Mouse (Mus musculus) layer of hippocampus, postnatal 14 days (tissue): Measurements from ENCODE around the gene Tmem89. TPM values are rescaled to one million over a fixed set of nuclear protein-coding genes. Genes with fewer than 3 reads are reported as not detected.

ENCODE experiments used
- DNase-seq, 2 experiments: peaks; one replicate each; pipeline ENCODE4 v3.0.0; 2021 to 2022; ENCODE audit warnings: low spot score in 2 of 2, mixed read lengths in 1 of 2
- long read RNA-seq, 2 experiments: library from polyadenylated mRNA; stranded (forward); transcript quantifications; one replicate each; pipeline ENCODE4 v2.0.0; 2021
- total RNA-seq, 2 experiments: library from RNA; stranded (reverse); gene quantifications; 2 replicates each; pipeline ENCODE4 v1.2.3; 2021

Gene Tmem89
- under 1 TPM; 0.37 to 0.43 TPM for total RNA-seq
- long read RNA-seq, experiment 1: 0 reads
- long read RNA-seq, experiment 2: 0 reads

DNA sequence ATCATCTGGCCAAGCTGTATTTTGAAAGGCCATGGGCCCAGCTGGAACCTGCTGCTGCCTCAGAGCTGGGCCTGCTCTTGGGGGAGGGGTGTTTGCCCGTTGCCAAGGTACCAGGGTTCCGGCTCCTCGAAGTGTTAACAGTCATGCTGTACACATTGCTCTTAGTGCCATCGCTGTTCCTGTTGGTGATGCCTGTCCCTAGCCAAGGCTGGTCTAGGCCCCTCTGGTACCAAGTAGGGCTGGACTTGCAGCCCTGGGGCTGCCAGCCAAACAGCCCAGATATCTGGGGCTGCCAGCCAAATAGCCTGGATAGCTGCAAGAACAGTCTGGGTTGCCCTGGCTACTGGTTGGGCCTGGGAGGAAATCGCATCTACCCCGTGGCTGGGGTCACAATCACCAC is at the start of gene Tmem89:
TSS of gene Tmem89 (plus strand) at position 129 of the 400 bp plus-strand sequence.
- peak; percentile 66 to 80 for DNase-seq

DNA sequence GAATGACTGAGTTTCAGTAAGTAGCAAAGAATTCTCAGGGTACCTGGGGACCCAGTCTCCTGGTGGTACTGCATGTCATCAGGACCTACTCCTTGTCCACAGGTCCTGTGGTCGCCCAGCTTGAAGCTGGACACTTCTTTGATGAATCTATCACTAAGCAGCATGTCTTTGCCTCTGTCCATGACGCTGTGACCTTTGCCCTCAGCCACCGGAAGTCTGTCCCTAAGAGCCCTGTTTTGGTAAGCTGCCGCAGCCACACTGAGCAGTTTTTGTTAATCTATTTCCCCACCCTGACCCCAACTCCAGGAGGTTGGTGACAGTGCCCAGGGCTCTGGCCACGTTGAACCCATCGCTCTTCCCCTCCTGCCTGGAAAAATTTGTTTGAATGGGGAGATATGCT is 2.1 kb upstream of the Tmem89 start:
- no peak for DNase-seq

DNA sequence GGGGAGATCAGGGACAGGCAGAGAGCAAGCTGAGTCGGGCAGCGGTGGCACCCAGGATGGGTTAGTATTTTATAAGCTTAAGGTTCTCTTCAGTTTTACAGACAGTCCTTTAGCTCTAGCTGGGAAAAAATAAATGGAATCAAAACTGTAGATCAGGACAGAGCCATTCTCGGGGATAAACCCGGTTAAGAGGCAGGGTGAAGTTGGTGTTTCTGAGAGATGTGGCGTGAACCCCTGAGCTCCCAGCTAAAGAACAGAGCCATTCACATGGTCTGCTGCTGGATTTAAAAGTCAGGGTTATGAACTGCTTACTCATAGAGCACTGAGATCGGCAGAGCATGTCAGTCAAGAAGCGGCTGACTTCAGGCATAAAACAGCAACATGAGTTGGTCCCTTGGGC is 1.3 kb upstream of the Tmem89 start:
- no peak for DNase-seq

GRCm38 (mm10) chr9:108913621-108914020 is 798 bp upstream of the Tmem89 start:
- DNase-seq: peak; percentile 19 to 57

- no peak for DNase-seq
Measured at GRCm38 (mm10) chr9:108925897-108926296, 11.5 kb downstream of the Tmem89 start.

DNA sequence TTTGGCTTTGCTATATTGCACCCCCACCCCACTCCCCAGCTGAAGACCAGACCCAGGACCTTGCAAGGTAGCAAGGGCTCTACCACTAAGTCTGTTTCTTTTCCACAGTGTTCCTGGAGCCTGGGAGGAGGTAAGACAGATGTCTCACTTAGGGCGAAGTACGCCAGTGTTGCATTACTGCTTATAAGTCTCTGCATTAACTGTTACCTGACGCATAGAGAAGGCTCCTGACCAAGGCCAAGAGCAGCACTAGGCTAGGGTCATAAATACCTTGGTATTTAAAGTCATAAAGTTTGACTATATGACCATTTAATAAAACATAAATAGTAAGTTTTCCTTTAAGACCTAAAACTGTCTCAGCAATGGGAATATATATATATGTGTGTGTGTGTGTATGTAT is 14.0 kb downstream of the Tmem89 start:
- no peak for DNase-seq

- no peak for DNase-seq
Measured at GRCm38 (mm10) chr9:108935991-108936390, 21.6 kb downstream of the Tmem89 start.

DNA sequence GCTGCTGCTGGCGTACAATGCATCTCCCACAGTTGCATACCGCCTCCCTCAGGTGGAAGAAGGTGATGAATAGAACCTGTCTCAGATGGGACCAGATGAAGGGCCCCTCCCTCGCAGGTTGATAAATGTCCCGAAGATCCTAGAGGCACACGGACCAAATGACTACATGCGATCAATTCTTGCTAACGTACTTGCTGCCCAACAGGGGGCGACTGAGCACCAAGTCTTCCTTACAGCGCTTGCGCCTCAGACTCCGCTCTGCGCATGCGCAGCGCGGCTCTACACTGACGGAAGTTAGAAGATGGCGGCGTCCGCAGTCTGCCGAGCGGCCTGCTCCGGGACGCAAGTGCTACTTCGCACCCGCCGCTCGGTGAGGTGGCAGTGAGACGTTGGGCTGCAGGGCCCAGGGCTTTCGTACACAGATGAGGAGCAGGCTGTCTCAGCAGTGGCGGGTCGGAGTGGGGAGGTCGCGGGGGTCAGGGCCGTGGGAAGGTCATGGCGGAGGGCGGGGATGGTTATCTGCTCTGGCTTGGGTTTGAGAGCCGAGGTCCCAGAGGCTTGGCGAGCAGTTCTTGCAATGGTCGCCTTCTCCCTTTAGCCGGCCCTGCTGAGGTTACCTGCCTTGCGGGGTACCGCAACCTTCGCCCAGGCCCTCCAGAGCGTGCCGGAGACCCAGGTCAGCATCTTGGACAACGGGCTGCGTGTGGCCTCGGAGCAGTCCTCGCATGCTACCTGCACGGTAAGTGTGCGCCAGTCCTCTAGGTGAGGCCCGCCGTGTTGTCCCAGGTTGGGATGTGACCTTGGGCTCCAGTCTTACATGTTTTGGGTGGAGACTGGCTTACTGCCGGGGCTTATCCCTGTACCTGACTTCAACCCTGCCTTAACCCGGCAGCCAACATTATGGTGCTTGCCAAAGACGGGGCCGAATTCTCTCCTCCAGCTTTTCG is 22.3 kb downstream of the Tmem89 start, which contains the start of gene Uqcrc1:
TSS of gene Uqcrc1 (plus strand) at position 216 of the 947 bp plus-strand sequence.
- peak; percentile 96 for DNase-seq

- DNase-seq: no peak
Measured at GRCm38 (mm10) chr9:108945111-108945510, 30.7 kb downstream of the Tmem89 start.

DNA sequence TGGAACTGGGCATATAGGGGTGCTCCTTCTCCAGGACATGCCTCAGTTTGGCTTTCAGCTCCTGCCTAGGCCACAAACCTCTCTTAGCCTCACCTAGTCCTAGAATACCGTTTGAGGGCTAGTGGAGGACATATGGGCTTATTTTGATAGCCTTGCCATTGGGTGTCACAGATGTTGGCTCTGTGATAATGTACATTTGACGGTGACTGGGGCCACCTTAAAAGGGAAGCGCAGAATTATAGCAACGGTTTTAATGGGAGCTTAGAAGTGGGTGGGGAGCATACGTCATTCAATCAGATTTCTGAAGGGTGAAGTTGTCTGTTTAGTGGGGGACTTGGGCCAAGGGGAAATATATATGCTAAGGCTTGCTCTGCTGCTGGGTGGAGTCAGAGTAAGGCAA is 31.2 kb downstream of the Tmem89 start:
- DNase-seq: no peak

GRCm38 (mm10) chr9:108949231-108949966 is 35.0 kb downstream of the Tmem89 start:
- DNase-seq: no peak

DNA sequence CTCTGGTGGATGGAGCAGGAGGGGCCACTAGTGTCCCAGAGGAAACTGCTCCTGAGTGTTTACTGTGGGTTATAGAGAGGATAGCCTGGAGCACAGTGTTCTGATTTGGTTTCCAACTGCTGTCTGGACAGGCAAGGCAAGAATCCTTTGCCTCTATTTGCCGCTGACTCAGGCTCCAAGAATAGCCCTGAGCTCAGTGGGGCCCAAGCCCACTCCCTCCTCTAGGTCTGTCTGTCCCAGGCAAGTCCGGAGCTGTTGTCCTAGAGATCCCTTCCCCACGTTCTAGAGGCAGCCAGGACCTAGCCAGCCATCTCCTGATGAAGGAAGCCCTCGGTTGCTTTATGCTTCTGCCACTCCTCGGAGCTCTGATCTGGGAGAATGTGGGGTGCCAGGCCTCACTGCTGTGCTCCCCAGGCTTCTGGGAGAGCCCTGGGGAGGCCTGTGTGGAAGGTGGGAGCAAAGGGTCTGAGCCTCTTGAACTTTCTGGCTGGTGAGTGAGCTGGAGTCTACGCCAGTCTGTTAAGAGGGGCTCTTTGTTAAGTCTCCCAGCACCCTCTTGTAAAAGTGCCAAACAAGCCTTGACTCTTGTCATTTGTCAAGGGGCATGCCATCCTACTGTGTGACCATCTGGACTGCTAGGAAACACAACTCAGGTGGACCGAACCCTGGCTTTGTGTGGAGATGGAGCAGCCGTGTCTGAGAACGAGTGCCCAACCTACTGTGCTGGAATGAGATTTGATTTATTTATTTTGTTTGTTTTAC is 35.7 kb downstream of the Tmem89 start:
- no peak for DNase-seq

GRCm38 (mm10) chr9:108953081-108953636 is 38.7 kb downstream of the Tmem89 start, which contains the start of gene Col7a1:
Col7a1 (plus strand) TSS chr9:108953586.
- DNase-seq: no peak

DNA sequence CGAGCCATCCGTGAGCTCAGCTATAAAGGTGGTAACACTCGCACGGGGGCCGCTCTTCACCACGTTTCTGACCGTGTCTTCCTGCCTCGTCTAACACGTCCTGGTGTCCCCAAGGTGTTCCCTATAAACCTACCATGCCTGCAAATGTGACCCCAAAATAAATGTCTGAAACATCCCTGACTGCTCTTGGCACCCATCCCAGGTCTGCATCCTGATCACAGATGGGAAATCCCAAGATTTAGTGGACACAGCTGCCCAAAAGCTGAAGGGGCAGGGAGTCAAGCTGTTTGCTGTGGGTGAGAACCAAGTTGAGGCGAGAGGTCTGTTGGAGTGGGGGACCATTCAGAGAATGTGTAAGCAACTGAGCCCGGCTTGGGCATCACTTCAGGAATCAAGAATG is 40.8 kb downstream of the Tmem89 start:
- DNase-seq: no peak

GRCm38 (mm10) chr9:108955846-108956245 is 41.4 kb downstream of the Tmem89 start:
- no peak for DNase-seq

- no peak for DNase-seq
Measured at GRCm38 (mm10) chr9:108963577-108963976, 49.2 kb downstream of the Tmem89 start.

DNA sequence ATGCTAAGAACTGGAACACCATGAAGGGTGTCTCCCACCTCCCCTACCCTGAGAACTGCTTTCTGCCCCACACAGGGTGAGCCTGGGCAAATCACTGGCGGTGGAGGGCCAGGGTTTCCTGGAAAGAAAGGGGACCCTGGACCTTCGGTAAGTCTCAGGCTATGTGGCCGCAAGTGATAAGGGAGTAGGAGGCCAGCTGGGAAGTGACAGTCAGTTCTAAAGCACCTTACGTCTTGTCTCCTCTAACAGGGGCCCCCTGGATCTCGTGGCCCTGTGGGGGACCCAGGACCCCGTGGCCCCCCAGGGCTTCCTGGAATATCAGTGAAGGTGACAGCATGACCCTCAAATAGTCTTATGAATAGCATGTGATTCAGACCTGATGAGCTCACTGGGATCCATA is 49.9 kb downstream of the Tmem89 start:
- no peak for DNase-seq
